Mouse (Mus musculus) embryonic facial prominence, embryonic 10.5 days (tissue): ENCODE results near the gene Zfp593. TPM values are rescaled to one million over a fixed set of nuclear protein-coding genes. Genes with fewer than 3 reads are reported as not detected.
A peak's percentile ranks its signal among the peaks of the same experiment; 100 is the strongest.

Source experiments
- DNase-seq: peaks from one replicate; pipeline ENCODE4 v3.0.0-alpha.2; 2017; ENCODE audit warnings: low spot score
- H3K27ac ChIP-seq: fragments of 300-500 bp; sonication (generic); replicated peaks from 2 replicates; pipeline ENCODE4 v1.5.1; 2016; ENCODE audit warnings: mild to moderate bottlenecking
- H3K27me3 ChIP-seq: fragments of 300-500 bp; sonication (generic); replicated peaks from 2 replicates; pipeline ENCODE4 v1.6.1; 2016; ENCODE audit warnings: low read depth, mild to moderate bottlenecking; ENCODE audit not compliant: poor library complexity, severe bottlenecking
- H3K36me3 ChIP-seq: fragments of 300-500 bp; sonication (generic); replicated peaks from 2 replicates; pipeline ENCODE4 v1.6.1; 2016; ENCODE audit warnings: mild to moderate bottlenecking, moderate library complexity
- H3K4me1 ChIP-seq: fragments of 300-500 bp; sonication (generic); 2 replicates; pipeline ENCODE4 v1.6.1; 2016
- H3K4me3 ChIP-seq: fragments of 300-500 bp; sonication (generic); 2 replicates; pipeline ENCODE4 v1.5.1; 2016; ENCODE audit warnings: mild to moderate bottlenecking, moderate library complexity
- H3K9me3 ChIP-seq: fragments of 300-500 bp; sonication (generic); 2 replicates; pipeline ENCODE4 v1.6.1; 2016; ENCODE audit warnings: mild to moderate bottlenecking
- WGBS: fragments of 180-500 bp; shearing (Covaris S2); methylation state at CpG from one replicate; pipeline ENCODE4 v1.1.7; 2016; 5-methylcytosine and 5-hydroxymethylcytosine counted together
- polyA plus RNA-seq: library from polyadenylated mRNA; unstranded; fragments of >200 nt; fragmentation: Nextera tagmentation; extraction: Ambion mirVana; gene quantifications from 2 replicates; pipeline ENCODE4 v1.2.1, GENCODE M21; 2016

Zfp593 gene
- polyA plus RNA-seq, 1 experiment from 2014 or later = 21.0 TPM

DNA sequence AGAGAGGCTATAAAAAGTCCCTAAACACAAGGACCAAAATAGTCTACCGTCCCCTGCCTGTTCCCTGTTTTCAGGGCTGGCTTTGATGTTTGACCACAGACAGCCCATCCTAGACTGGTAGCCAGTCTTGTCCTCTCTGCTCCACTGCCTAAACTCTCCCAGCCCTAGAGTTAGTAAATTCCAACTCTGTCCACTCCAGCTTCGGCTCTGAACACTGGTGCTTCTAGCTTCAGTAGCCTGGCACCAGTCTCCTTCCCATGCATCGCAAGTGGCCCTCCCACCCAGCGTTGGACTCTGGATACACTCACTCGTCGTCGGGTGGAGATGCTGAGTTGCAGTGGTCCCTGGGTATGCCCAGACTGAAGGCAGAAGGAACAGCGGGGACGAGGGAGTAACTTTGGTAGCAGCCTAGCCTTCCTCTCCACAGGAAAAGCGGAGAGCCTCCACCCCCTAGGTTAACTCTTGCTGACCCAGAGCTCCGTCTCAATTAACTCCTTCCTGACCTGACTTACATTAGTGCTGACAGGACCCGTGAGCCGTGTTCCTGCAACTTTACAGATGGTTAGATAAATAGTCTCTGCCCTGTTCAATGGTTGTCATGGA is 8.4 kb upstream of the Zfp593 start, which contains the start of gene Grrp1:
Gene Grrp1 (minus strand): TSS at position 385 of the 603 bp plus-strand sequence.
- H3K27ac ChIP-seq = peak within 1 kb of the TSS; percentile 83
- peaks cover 77% of the 10 kb centered on the region for H3K27me3 ChIP-seq
- no peaks in the 10 kb centered on the region for H3K9me3 ChIP-seq
- peak within 1 kb of the TSS; percentile 63 for H3K4me3 ChIP-seq
- no peaks in the 10 kb centered on the region for H3K36me3 ChIP-seq
- H3K4me1 ChIP-seq = peaks cover 98% of the 10 kb centered on the region
- peak; percentile 68 for DNase-seq
- under 1% methylated on average over 13 of the region's 13 CpGs for WGBS

DNA sequence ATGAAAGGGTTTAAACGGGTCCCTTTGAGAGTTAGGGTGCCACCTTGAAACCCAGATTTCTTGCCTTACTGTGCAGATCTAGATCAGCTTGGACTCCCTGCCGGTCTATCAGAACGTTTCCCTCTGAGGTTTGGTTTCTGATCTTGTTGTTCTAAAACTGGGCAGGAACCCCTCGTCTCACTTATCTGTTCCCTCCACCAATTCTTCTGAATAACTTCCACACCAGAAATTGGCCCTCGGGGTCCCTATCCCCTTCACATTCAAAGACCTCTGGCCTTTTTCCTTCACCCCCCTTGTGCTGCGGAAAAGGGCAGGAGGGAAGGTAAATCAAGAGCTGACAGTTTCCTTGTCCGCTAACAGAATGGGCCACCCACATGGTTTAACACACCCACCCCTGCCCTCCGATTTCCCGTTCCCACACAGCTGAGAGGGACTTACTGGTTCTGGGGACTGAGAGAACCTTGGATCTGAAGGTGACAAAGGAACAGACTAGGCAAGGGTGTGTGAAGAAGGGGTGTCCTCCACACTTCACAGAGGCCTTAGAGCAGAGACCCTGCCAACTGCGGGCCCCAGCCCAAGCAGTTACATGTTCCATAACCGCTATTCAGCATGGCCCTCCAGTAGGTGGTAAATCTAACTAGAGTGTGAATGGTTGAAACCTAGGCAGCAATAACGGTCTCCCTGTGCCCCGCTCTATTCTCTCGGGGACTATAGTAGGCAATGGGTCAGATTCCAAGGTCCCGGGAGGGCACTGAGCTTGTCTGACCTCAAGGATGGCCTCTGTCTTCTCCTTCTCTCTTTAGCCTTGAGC is 7.7 kb upstream of the Zfp593 start:
- peaks cover 96% of the 10 kb centered on the region for H3K4me1 ChIP-seq
- no peaks in the 10 kb centered on the region for H3K36me3 ChIP-seq
- H3K27me3 ChIP-seq = peaks cover 84% of the 10 kb centered on the region
- peak overlapping the region; percentile 83 for H3K27ac ChIP-seq
- 4% methylated on average over 15 of the region's 15 CpGs for WGBS
- peak overlapping the region; percentile 63 for H3K4me3 ChIP-seq
- DNase-seq = no peak
- no peaks in the 10 kb centered on the region for H3K9me3 ChIP-seq

DNA sequence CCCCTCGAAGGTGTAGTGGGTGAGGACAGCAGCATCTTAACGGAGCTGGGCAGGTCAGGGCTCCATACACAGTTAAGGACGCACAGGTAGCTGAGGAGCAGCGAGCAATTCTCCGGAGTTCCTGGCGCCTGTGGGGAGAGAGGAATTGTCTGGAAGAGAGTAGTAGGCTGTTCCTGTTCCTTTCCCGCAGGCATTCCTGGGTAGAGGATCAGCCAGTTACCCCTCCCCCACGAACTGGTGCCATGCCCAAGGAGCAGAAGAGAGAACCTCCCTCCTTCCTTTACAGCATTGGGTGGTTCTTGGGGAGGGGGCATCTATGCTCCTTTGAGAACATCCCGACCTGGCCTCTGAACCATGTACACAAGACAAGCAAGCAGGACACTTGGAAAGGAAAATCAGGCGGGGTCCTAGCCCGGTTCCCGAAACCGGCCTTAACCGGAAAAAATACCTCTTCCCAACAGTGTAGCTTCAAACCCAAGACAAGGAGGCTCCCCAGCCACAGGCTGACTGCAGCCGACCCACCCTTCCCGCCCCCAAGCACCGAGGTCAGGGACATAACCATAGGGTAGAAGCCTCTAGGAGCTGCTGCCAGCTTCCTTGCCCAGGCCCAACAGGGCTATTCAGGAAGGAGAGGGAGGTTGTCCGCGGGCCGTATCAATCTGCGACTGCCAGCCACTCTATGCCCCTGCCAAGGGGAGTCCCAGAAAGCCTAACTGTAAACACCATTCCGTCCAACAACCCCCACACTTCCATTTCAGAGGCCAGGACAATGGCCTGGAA is 6.9 kb upstream of the Zfp593 start:
- peaks cover 93% of the 10 kb centered on the region for H3K4me1 ChIP-seq
- H3K9me3 ChIP-seq = no peaks in the 10 kb centered on the region
- H3K36me3 ChIP-seq = no peaks in the 10 kb centered on the region
- H3K4me3 ChIP-seq = peak overlapping the region; percentile 63
- peak overlapping the region; percentile 83 for H3K27ac ChIP-seq
- H3K27me3 ChIP-seq = peaks cover 92% of the 10 kb centered on the region
- peak; percentile 55 for DNase-seq
- 3% methylated on average over 22 of the region's 22 CpGs for WGBS

DNA sequence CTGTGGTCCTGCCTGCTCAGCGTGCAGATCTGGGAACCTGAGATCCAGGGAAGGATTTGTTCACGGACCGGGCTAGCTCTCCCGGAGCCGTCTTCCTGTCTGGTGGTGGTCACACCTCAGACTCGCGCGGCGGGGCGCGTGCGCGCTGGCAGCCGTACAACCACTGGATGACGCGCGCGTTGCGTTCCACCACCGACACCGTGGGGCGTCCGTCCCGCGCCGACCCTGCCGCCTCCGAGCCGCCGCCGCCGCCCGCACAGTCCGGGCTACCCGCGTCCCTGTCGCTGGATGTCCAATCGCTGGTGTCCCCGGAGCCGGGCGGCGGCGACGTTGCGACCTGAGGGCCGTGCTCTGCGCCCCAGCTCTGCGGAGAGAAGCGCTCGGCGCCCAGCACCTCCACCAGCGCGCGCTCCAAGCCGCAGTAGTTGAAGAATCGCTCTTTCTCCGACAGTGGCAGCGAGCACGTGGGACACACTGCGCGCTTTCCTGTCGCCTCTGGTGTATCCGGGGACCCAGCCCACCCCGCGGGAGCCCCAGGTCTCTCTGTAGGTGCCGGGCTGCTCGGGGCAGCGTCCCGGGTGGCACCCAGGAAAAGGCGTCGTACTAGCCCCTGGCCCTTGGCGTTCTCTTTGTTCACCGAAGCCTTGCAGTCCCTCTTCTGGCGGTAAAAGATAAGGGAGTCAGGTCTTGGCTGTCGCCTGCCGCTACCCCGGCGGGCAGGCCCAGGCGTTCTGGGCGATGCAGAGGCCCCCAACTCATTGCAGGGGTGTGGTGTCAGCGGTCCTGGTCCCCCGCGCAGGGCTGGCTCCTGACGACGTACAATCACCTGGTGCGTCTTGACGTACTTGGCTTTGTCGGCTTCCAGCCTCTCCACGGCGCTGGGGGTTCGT is 6.1 kb upstream of the Zfp593 start:
- DNase-seq = peak; percentile 76
- under 1% methylated on average over 91 of the region's 91 CpGs for WGBS
- Histone ChIP-seq H3K27me3 (peaks cover 100% of the 10 kb centered on the region), H3K4me1 (peaks cover 85% of the 10 kb centered on the region), H3K9me3 (no peaks in the 10 kb centered on the region), H3K4me3 (peak overlapping the region; percentile 63), H3K27ac (peak overlapping the region; percentile 83), H3K36me3 (no peaks in the 10 kb centered on the region)

DNA sequence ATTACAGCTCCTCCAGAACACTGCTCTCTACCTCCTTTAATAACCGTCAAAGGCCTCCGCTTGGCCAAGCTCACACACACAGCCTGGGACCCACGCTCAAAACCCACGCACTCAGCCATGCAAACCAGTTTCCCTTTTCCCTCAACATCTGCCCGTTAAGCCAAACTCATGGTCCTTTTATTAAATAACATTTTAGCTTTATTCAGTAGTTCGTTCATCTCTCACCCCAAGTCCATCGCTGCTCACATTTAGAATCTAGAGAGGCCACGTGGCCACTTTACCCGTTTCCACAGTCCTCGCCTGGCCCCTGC is 5.5 kb upstream of the Zfp593 start:
- DNase-seq = no peak
- Histone ChIP-seq H3K36me3 (no peaks in the 10 kb centered on the region), H3K9me3 (no peaks in the 10 kb centered on the region), H3K4me3 (peak overlapping the region; percentile 63), H3K4me1 (peaks cover 84% of the 10 kb centered on the region), H3K27ac (peak overlapping the region; percentile 83), H3K27me3 (peaks cover 99% of the 10 kb centered on the region)
- WGBS = 7% methylated on average over 10 of the region's 10 CpGs

DNA sequence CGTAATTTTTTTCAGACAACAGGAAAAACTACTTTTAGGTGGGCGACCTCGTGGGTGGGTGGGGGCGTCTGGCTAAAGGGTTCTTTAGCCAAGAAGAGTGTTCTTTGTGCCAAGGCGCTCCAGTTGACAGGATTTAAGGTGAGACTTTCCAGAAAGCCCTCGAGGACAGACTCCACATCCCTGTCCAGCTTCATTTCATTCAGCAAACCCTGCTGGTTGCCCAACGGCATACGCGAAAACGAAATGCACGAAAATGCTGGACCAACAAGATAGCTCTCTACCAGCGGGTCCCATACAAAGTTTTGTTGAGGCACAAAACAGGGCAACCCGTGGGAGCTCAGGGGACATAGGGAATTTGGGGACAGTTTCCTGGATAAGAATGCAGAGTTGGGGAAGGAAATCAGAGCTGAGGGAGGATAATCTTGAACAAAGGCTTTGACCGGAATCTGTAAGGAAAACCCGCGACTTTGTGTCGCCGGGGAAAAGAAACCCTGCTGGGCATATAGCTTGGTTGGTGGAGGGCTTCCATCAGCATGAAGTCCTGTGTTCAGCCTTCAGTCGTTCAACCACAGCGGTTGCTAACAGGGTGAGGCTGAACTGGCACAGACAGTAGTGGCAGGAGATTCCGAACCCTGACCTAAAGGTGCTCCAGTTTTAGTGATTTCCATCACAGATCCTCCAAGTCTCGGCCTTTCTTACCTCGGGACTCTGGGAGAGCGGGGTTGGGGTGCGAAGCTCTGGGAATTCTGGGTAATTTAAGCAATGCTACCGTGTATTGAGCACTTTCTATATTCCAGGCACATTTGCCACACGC is 4.9 kb upstream of the Zfp593 start:
- peak overlapping the region; percentile 65 for H3K27ac ChIP-seq
- DNase-seq = peak; percentile 45
- H3K9me3 ChIP-seq = no peaks in the 10 kb centered on the region
- peaks cover 82% of the 10 kb centered on the region for H3K4me1 ChIP-seq
- peak overlapping the region; percentile 63 for H3K4me3 ChIP-seq
- WGBS = 5% methylated on average over 27 of the region's 27 CpGs
- no peaks in the 10 kb centered on the region for H3K36me3 ChIP-seq
- H3K27me3 ChIP-seq = peaks cover 93% of the 10 kb centered on the region

DNA sequence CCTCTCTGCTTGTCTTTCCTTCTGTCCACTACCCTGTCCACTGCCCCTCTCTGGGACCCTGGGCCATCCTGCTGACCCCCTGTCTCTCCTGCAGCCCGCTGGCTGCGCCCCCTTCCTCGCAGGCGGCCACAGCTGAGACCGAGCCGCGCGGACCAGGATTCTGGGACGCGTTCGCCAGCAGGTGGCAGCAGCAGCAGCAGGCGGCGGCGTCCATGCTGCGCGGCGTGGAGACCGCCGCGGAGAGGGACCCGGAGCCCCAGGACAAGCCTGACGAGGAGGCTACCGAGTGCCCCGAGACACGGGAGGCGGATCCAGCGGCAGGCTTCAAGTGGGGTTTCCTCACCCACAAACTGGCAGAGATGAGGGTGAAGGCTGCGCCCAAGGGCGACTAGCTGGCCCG is 4.3 kb upstream of the Zfp593 start:
- Histone ChIP-seq H3K4me1 (peaks cover 82% of the 10 kb centered on the region), H3K9me3 (no peaks in the 10 kb centered on the region), H3K36me3 (no peaks in the 10 kb centered on the region), H3K27me3 (peaks cover 86% of the 10 kb centered on the region), H3K27ac (peak overlapping the region; percentile 65), H3K4me3 (peak overlapping the region; percentile 63)
- WGBS = under 1% methylated on average over 30 of the region's 30 CpGs
- peak; percentile 89 for DNase-seq

DNA sequence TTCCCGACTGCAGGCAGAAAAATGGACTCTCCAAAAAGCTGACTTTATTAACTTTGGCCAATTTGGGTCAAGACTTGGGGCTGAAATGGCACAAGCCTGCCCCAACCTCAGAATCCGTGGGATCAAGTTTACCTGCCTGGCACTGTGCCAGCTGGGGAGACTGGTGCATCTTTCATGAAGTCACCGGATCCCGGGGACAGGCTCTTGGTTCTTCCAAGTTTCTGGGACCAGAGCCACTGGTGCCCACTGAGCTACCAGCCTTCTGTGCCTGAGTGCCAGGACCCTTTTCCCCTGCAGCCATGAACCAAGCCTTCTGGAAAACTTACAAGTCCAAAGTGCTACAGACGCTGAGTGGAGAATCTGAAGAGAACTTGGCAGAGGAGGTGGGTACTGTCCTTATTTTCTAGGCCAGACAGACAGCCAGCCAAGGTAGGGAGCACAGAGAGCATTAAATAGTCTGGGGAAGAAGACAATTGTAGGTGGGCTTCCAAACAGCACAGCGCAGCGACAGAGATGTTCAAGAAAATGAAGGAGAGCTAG is 1.4 kb upstream of the Zfp593 start, which contains the start of gene Gm30191:
Gene Gm30191 (plus strand): TSS at position 217 of the 540 bp plus-strand sequence.
- no peak for DNase-seq
- H3K9me3 ChIP-seq = no peaks in the 10 kb centered on the region
- H3K4me1 ChIP-seq = peaks cover 66% of the 10 kb centered on the region
- peaks cover 15% of the 10 kb centered on the region for H3K36me3 ChIP-seq
- WGBS = 77% methylated on average over 7 of the region's 7 CpGs
- H3K27me3 ChIP-seq = peaks cover 58% of the 10 kb centered on the region
- peak within 1 kb of the TSS; percentile 76 for H3K4me3 ChIP-seq
- H3K27ac ChIP-seq = peak within 1 kb of the TSS; percentile 79

DNA sequence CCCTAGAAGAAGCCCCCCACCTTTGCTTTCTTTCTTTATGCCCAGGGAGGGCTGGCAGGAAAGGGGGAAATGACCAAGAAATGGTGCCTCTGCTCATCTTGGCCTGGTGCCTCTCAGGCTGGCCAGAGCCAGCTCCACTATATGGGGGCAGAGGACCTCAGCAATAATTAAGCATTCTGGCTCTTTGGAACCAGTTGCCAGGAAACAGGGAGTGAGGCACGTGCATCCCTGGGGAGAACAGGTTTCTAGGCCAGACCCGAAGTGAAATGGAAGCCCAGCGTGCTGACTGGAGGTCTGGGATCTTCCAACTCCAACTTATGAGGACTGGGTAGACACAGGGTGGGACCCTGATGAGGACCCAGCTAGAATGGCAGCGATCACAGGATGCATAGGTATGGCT is 864 bp upstream of the Zfp593 start:
- Histone ChIP-seq H3K4me3 (peak overlapping the region; percentile 76; the same call in 1 of the 2 replicates), H3K9me3 (no peaks in the 10 kb centered on the region), H3K27me3 (peaks cover 52% of the 10 kb centered on the region), H3K4me1 (peaks cover 61% of the 10 kb centered on the region), H3K27ac (peak overlapping the region; percentile 79; the same call in 1 of the 2 replicates), H3K36me3 (peaks cover 15% of the 10 kb centered on the region)
- WGBS = 39% methylated on average over 4 of the region's 4 CpGs
- DNase-seq = no peak

DNA sequence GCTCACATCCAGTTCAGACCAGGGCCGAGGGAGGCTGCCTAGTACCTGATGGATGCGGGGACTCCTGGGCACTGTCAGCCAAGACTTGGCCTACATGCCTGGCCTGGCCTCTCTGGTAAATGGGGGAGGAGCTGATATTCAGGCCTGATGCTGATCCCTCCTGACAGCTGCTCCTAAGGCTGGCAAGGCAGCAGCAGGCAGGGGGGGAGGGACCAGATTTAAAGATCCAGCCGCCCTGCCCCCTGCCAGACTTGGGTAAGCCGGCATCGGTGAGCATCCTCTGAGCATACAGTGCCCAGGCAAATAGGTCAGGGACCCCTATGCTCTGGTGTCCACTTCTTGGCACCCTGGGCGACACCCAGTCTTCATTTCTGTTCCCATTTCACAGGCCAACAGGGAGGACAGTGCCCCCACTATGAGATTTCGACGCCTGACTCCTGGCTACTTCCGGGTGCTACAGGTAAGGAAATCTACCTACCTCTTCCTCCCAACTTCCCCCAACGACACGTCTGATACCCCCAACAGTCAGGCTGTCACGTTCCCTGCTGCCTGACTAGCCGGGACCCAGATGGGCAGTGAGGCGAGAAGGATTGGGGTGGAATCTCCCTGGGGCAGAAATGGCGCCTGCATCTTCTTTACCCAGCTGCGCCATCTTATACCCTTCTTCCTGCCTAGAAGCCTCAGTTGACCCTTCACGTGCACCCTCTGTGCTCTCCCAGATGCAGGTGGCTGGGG is 1.7 kb downstream of the Zfp593 start, which contains the start of gene E130218I03Rik:
Gene E130218I03Rik (plus strand): TSS at position 147 of the 735 bp plus-strand sequence.
- 85% methylated on average over 17 of the region's 17 CpGs for WGBS
- no peak for DNase-seq
- Histone ChIP-seq H3K9me3 (no peaks in the 10 kb centered on the region), H3K27me3 (peaks cover 30% of the 10 kb centered on the region), H3K36me3 (peaks cover 15% of the 10 kb centered on the region), H3K4me1 (peaks cover 40% of the 10 kb centered on the region), H3K27ac (no peak within 1 kb of the TSS), H3K4me3 (peak within 1 kb of the TSS; percentile 76)
